Mouse (Mus musculus): Measurements from ENCODE around the gene Kif27.

DNA sequence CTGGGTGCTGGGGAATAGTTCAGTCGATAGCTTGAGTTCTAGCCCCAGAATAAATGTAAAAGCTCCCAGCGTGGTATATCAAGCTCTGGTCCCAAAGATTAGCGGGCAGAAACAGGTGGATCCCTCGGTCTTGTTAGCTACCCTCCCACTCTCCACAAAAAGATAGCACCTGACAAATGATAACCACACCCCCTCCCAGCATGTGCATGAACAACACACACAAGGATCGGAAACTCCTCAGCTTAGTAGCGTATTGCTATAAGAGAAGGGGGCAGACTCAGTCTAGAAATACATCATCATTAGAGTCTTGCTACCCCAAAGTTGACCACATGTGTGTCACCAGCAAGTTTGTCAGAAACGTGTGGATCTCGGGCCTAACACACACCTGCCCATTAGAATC, 83.3 kb downstream of the Kif27 start, which contains the start of gene Gkap1:
- no peak for TF ChIP-seq CTCF (IDR thresholded peaks at IDR 0.05; ENCODE audit: low read depth, low read length)
- no peak for TF ChIP-seq POLR2A (IDR thresholded peaks at IDR 0.05; ENCODE audit: extremely low read depth, insufficient read depth, low read length)
